Mouse (Mus musculus) fat pad, adult 2 months (tissue): ENCODE measurements at regions not wholly inside any gene's neighbourhood (a gene's known extent, or its start where the extent isn't known, plus 50 kb on each side); places are given as distances from the start of the nearest gene placed in this dataset.

Experiments
- DNase-seq: peaks from one replicate; pipeline ENCODE4 v3.0.0-alpha.2; 2011; ENCODE audit warnings: low read depth, low spot score; ENCODE audit errors: extremely low read depth

- no peak for DNase-seq
Measured at GRCm38 (mm10) chr7:90058636-90059035, 71.4 kb upstream of the Picalm start.

GRCm38 (mm10) chr7:90059249-90059628 lies 70.8 kb upstream of the Picalm start:
- no peak for DNase-seq

DNA sequence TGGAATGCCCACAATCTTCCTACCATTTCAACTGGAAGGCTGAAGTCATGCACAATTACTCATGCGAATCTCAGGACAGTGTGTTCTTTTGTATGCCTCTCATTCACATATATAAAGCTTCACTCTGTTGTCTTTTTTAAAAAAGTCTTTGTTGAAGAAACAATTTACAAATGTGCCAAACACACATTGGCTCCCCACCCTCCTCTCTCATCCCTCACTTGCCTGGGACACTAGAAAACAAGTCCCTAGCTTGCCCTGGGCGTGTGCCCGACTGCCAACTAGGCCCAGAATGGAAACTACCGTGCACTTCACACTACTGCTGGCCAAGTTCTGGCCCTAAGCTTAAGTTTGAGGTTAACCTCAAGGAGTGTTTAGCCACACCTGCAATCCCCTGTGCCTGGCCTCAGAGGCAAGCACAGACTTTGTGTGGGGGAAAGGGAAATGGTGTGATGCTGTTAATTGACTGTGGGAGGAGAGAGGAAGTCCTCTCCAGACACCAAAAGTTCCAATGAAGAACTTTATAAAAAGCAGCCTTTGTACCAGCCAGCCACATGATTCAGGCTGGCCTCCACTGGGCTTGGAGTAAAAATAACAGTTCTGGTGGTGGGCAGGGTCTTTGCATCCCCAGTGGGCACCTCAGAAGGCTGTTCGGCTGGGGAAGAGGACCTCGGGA lies 70.2 kb upstream of the Picalm start:
- DNase-seq = no peak

GRCm38 (mm10) chr7:90060343-90061175 lies 69.5 kb upstream of the Picalm start:
- DNase-seq = no peak

DNA sequence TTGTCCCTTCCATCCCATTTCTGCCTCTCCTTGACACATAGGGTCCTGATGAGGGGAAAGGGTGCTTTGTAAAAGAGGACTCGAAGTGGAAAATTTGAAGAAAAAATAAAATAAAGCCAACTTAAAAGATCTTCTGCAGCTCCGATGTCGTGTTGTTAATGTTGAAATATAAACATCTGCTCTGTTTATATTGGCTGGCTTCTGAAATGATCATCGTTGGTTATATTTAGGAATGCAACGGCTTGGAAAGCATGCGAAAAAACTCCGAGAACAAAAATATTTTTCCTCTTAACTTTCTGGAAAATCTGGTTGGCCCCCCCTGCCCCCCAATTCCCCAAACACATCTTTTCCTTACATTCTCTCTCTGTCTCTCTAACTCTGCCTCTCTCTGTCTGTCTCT lies 68.3 kb upstream of the Picalm start:
- DNase-seq = no peak

- DNase-seq = no peak
Measured at GRCm38 (mm10) chr7:90062874-90063273, 67.1 kb upstream of the Picalm start.

DNA sequence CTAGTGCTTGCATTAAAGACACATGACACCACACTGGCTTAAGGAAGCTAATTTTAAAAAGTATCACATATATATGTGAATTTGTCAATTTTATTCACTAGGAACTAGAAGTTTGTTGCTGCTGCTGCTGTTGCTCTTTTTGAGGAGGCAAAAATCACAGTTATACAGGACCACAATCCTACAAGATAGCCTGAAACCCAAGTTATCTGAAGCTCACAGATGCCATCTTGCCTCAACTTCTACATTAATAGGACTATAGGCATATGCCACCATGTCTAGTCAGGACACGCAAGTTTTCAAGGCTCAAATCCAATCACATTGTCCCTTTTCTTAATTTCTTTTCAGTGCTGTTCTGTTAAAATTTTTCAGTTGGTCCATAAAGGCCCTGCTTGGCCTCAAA lies 65.8 kb upstream of the Picalm start:
- DNase-seq = no peak

GRCm38 (mm10) chr7:90065269-90065955 lies 64.6 kb upstream of the Picalm start:
- DNase-seq = no peak

DNA sequence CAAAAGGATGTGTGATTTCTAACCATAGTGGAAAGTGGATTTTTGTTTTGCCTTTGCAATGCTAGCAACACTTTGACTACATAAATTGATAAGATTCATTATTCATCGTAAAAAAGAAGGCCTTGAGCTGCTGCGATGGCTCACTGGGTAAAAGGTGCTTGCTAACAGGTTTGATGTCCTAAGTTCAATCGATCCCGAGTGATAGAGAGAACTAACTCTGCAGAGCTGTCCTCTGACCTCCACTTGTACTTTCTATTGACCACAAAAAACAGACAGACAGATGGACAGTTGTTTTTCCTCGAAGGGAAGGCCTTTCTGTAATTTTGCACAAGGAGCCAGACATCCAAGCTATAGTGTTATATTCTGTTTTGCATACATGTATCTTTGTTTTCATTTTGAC lies 63.7 kb upstream of the Picalm start:
- no peak for DNase-seq

- DNase-seq = no peak
Measured at GRCm38 (mm10) chr7:90067961-90068665, 61.9 kb upstream of the Picalm start.

DNA sequence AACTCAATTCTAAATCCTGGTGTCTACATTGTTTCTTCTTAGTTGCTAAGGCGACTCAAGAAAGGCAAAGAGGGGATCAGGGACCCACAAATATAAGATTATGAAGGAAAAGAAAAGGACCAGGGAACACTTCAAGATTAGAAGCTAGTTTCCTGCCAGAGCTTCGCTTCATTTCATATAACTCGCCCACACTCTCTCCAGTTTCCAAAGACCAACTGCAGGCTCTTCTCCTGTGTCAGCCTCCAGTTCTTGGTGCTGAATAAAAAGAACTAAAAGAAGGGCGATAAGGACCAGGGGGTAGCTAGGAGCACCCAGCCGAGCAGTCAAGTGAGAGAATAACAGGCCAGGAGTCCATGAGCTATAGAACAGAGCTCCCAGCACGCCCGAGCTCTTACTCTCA lies 59.7 kb upstream of the Picalm start:
- no peak for DNase-seq

DNA sequence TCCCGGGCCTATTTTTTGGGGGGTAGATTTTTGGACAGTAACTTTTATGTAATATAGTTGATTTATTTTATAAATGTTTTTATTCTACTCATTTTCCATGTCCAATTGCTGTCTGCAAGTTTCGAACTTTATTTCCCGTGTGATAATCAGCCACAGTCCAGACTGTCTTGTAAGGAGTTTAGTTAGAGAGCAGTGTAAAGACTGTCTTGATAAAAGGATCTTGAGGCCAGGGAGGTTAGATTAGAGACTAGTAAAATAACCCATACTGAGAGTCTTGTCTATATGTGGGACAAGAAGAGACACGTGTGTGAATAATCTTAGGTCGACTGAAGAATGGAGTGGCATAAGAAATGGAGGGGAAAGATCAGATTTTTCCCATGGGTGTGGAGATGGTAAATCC lies 56.1 kb upstream of the Picalm start:
- no peak for DNase-seq

- no peak for DNase-seq
Measured at GRCm38 (mm10) chr7:90074592-90074991, 55.4 kb upstream of the Picalm start.

DNA sequence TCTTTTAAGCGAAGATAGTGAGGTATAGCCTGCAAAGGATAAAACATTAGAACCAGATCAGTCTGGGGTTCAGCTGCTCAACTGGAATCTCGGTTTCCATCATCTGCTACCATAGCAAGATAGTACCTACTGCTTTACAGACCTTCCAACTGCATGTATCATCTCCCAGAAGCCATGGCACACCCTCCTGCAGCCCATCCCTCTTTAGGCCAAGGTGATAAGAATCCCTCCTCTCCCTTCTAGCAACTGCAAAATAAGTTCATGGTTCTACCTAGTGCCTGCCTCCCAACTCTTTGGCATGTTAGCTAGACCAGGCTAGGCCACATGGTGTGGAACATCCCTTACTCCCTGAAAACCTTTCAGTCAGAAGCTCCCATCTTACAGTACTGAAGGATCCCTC lies 52.4 kb upstream of the Picalm start:
- no peak for DNase-seq

- no peak for DNase-seq
Measured at GRCm38 (mm10) chr7:90080083-90080772, 49.8 kb upstream of the Picalm start.
